Mouse (Mus musculus) adrenal gland, postnatal 14 days (tissue): ENCODE data around the gene Slc10a6. TPM values are rescaled to one million over a fixed set of nuclear protein-coding genes. Genes with fewer than 3 reads are reported as not detected.

ENCODE experiments used
- total RNA-seq: library from RNA; stranded (reverse); gene quantifications from 2 replicates; pipeline ENCODE4 v1.2.3, GENCODE M21; 2021

The Slc10a6 gene
- total RNA-seq, 1 experiment from 2014 or later, result 2.0 TPM

Other genes starting within 250 kb of the Slc10a6 start
- 19.8 and 22.0 TPM in 2 replicates for gene Ptpn13, start 204.2 kb downstream of the Slc10a6 start, total RNA-seq
- not detected in 2 replicates for gene 1700016H13Rik, start 26.6 kb upstream of the Slc10a6 start, total RNA-seq
- gene Aff1, start 63.0 kb upstream of the Slc10a6 start, total RNA-seq, result 37.3 and 43.2 TPM in 2 replicates